Mouse (Mus musculus): ENCODE measurements around the gene Galnt15.

GRCm38 (mm10) chr14:31994021-31994420 lies 34.8 kb upstream of the Galnt15 start:
- no peak for TF ChIP-seq POLR2A (IDR thresholded peaks at IDR 0.05; ENCODE audit: control insufficient read depth, low read depth, low read length)
- TF ChIP-seq CTCF (IDR thresholded peaks at IDR 0.05; ENCODE audit: control insufficient read depth, insufficient read depth, insufficient replicate concordance, low read depth, low read length), result no peak

Measured in testis, adult 2 months (tissue).